10 mouse cellular contexts compared by ENCODE assay signal in the genomic region with DNA sequence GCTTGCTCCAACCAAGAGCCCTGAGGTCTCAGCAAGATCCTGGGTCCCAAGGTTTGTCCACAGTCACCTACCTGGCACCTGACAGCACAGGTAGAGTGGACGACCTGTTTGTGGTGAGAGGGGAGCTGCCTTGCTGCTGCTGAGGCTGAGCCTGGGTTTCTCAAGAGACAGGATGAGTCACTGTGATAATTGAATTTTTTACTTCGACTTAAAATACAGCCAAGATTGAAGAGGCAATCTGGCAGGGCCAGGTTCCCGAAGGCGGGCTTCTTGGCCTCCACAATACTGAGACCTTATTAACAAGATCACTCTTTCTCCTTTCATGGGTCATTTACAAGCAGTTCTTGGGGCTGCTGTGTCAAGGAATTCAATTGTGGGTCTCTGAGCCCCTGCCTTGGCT.
A peak's percentile ranks its signal among the peaks of the same experiment; 100 is the strongest.
DNase-seq lines count a peak whose midpoint lies in the region; ATAC-seq lines count a peak whose summit lies in the region.
"Had no signal": no experiment of that assay in that cellular context is flagged by ENCODE, and none has a peak within 500 bp of the region (broad histone marks: within the 10 kb centered on the region; RNA-seq: fewer than 3 reads in every experiment).

No protein-coding gene starts in this region.

- DNase-seq in frontal cortex, postnatal 14 days (ENCODE audit: low spot score in 2 of 2) = no peak
- DNase-seq in layer of hippocampus, adult 18-20 months (ENCODE audit: low spot score in 2 of 2) = peak; percentile 39 to 60
- DNase-seq in layer of hippocampus, postnatal 25 days (ENCODE audit: extremely low spot score in 1 of 2, low spot score in 1 of 2) = no peak
- DNase-seq in gastrocnemius, adult 8-10 months (ENCODE audit: low spot score in 2 of 2) = peak; percentile 15 to 36
- DNase-seq in layer of hippocampus, postnatal 36 days = peak; percentile 16 to 32
- no peak for DNase-seq in thymus, postnatal 14 days
- DNase-seq: cerebellum, adult 11 months; liver, embryonic 13.5 days; thymus, adult 18-20 months had no signal

- ATAC-seq in frontal cortex, adult (ENCODE audit: low TSS enrichment) = peak; percentile 62

Comparison
In these comparisons a context has a peak if more than half of its experiments do, and no peak if none do; other contexts are left out.
1. DNase-seq: peak in layer of hippocampus, adult 18-20 months (2 of 2), gastrocnemius, adult 8-10 months (2 of 2) and layer of hippocampus, postnatal 36 days (2 of 2); none in frontal cortex, postnatal 14 days (0 of 2), layer of hippocampus, postnatal 25 days (0 of 2) and thymus, postnatal 14 days (single experiment).